Mouse (Mus musculus) midbrain, embryonic 12.5 days (tissue): ENCODE results near the gene Ush2a. TPM values are rescaled to one million over a fixed set of nuclear protein-coding genes. Genes with fewer than 3 reads are reported as not detected.

Source experiments
- ATAC-seq: fragments of 200-750 bp; cut with Nextera tagmentation; 2 replicates; pipeline ENCODE4 v1.8.0; 2017; ENCODE audit warnings: low read depth, moderate TSS enrichment, moderate library complexity; ENCODE audit not compliant: low FRiP score
- H3K27ac ChIP-seq: fragments of 300-500 bp; sonication (generic); replicated peaks from 2 replicates; pipeline ENCODE4 v1.5.1; 2016; ENCODE audit warnings: mild to moderate bottlenecking
- H3K27me3 ChIP-seq: fragments of 300-500 bp; sonication (generic); 2 replicates; pipeline ENCODE4 v1.6.1; 2016; ENCODE audit warnings: mild to moderate bottlenecking
- H3K36me3 ChIP-seq: fragments of 300-500 bp; sonication (generic); 2 replicates; pipeline ENCODE4 v1.6.1; 2016
- H3K4me1 ChIP-seq: fragments of 300-500 bp; sonication (generic); 2 replicates; pipeline ENCODE4 v1.6.1; 2016
- H3K4me2 ChIP-seq: fragments of 300-500 bp; sonication (generic); replicated peaks from 2 replicates; pipeline ENCODE4 v1.6.1; 2016; ENCODE audit warnings: mild to moderate bottlenecking, moderate library complexity
- H3K4me3 ChIP-seq: fragments of 300-500 bp; sonication (generic); 2 replicates; pipeline ENCODE4 v1.5.1; 2016; ENCODE audit warnings: mild to moderate bottlenecking
- H3K9ac ChIP-seq: fragments of 300-500 bp; sonication (generic); replicated peaks from 2 replicates; pipeline ENCODE4 v1.6.1; 2016; ENCODE audit warnings: mild to moderate bottlenecking, moderate library complexity
- H3K9me3 ChIP-seq: fragments of 300-500 bp; sonication (generic); 2 replicates; pipeline ENCODE4 v1.6.1; 2016; ENCODE audit warnings: mild to moderate bottlenecking
- WGBS: fragments of 180-500 bp; shearing (Covaris S2); methylation state at CpG from one replicate; pipeline ENCODE4 v1.1.7; 2016; 5-methylcytosine and 5-hydroxymethylcytosine counted together
- polyA plus RNA-seq: library from polyadenylated mRNA; unstranded; fragments of >200 nt; fragmentation: Nextera tagmentation; extraction: Ambion mirVana; gene quantifications from 2 replicates; pipeline ENCODE4 v1.2.1, GENCODE M21; 2016

The Ush2a gene
- polyA plus RNA-seq, 1 experiment from 2014 or later, result 0.14 TPM

GRCm38 (mm10) chr1:188865881-188866280 lies 604.1 kb downstream of the Ush2a start:
- ATAC-seq, result no peak
- no peak overlapping the region for H3K9ac ChIP-seq
- H3K4me1 ChIP-seq, result no peaks in the 10 kb centered on the region
- no peak overlapping the region for H3K4me2 ChIP-seq
- no peak overlapping the region for H3K4me3 ChIP-seq
- 66% methylated on average over 5 of the region's 5 CpGs for WGBS
- H3K27me3 ChIP-seq, result no peaks in the 10 kb centered on the region
- H3K36me3 ChIP-seq, result no peaks in the 10 kb centered on the region
- H3K9me3 ChIP-seq, result no peaks in the 10 kb centered on the region
- H3K27ac ChIP-seq, result no peak overlapping the region

DNA sequence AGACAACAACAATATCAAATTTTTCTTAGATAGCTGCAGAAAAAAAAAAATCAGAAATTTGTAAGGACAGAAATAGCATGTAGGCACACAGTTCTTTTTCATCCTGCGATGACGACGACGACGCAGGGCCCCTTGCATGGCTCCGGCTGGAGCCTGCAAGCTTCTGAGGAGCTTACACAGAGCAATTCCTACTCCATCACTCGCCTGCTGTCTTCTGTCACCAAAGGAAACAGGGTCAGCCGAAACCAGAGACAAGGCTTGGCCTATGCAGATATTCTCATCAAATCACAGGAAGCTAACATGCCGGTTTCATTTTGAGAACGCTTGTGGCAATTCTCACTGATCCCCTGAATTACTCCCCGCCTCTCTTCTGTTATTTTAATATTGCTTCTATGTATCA lies 604.7 kb downstream of the Ush2a start:
- H3K36me3 ChIP-seq, result no peaks in the 10 kb centered on the region
- WGBS, result 86% methylated on average over 11 of the region's 11 CpGs
- no peaks in the 10 kb centered on the region for H3K9me3 ChIP-seq
- no peak overlapping the region for H3K27ac ChIP-seq
- no peak for ATAC-seq
- no peak overlapping the region for H3K4me3 ChIP-seq
- no peaks in the 10 kb centered on the region for H3K4me1 ChIP-seq
- no peaks in the 10 kb centered on the region for H3K27me3 ChIP-seq
- no peak overlapping the region for H3K4me2 ChIP-seq
- no peak overlapping the region for H3K9ac ChIP-seq

DNA sequence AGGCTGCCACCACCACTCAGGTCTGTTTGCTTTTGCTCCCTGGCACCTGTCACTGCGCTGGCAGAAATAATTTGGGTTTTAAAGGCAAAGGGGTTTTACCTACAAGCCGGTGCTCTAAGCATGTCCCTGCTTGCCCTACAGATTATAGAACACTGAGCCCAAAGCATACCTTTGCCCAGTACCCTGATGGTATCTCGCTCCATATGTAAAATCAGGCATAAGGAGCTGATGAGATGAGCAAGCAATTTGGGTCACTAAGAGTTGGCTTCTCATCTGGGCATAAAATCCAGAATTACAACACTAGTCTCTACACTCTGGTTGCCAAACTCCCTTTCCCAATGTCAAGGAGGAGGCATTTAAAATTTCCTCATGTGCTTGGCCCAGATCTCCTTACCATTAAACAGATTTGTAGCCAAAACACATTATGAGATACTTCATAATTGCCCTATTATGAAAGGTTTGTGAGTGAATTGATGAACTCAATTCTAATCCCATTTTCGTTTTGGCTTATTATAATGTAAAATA lies 616.8 kb downstream of the Ush2a start:
- Histone ChIP-seq H3K27ac (no peak overlapping the region), H3K9me3 (no peaks in the 10 kb centered on the region), H3K4me3 (no peak overlapping the region), H3K4me2 (no peak overlapping the region), H3K4me1 (no peaks in the 10 kb centered on the region), H3K27me3 (no peaks in the 10 kb centered on the region), H3K36me3 (no peaks in the 10 kb centered on the region), H3K9ac (no peak overlapping the region)
- 90% methylated on average over 4 of the region's 4 CpGs for WGBS
- ATAC-seq, result no peak

GRCm38 (mm10) chr1:188896906-188897551 lies 635.2 kb downstream of the Ush2a start:
- no peak overlapping the region for H3K4me2 ChIP-seq

GRCm38 (mm10) chr1:188904091-188904490 lies 642.3 kb downstream of the Ush2a start:
- no peaks in the 10 kb centered on the region for H3K27me3 ChIP-seq
- no peak overlapping the region for H3K27ac ChIP-seq
- no peak overlapping the region for H3K4me3 ChIP-seq
- no peak overlapping the region for H3K9ac ChIP-seq
- H3K9me3 ChIP-seq, result no peaks in the 10 kb centered on the region
- WGBS, result 64% methylated on average over 10 of the region's 10 CpGs
- ATAC-seq, result no peak
- H3K36me3 ChIP-seq, result no peaks in the 10 kb centered on the region
- no peak overlapping the region for H3K4me2 ChIP-seq
- H3K4me1 ChIP-seq, result no peaks in the 10 kb centered on the region

More at GRCm38 (mm10) chr1:188896906-188897551, 635.2 kb downstream of the Ush2a start:
- no peak for ATAC-seq
- Histone ChIP-seq H3K4me3 (no peak overlapping the region), H3K27me3 (no peaks in the 10 kb centered on the region), H3K9ac (no peak overlapping the region), H3K9me3 (no peaks in the 10 kb centered on the region), H3K36me3 (no peaks in the 10 kb centered on the region), H3K27ac (no peak overlapping the region), H3K4me1 (no peaks in the 10 kb centered on the region)
- WGBS, result 62% methylated on average over 4 of the region's 4 CpGs

GRCm38 (mm10) chr1:188906175-188906574 lies 644.4 kb downstream of the Ush2a start:
- Histone ChIP-seq H3K9me3 (no peaks in the 10 kb centered on the region), H3K9ac (no peak overlapping the region), H3K4me2 (no peak overlapping the region), H3K4me1 (no peaks in the 10 kb centered on the region), H3K27me3 (no peaks in the 10 kb centered on the region; the same call in 1 of the 2 replicates), H3K36me3 (no peaks in the 10 kb centered on the region), H3K4me3 (no peak overlapping the region), H3K27ac (no peak overlapping the region)
- 91% methylated on average over 7 of the region's 7 CpGs for WGBS
- ATAC-seq, result no peak

GRCm38 (mm10) chr1:188910656-188911055 lies 648.8 kb downstream of the Ush2a start:
- Histone ChIP-seq H3K27me3 (no peaks in the 10 kb centered on the region; the same call in 1 of the 2 replicates), H3K4me3 (no peak overlapping the region), H3K4me2 (no peak overlapping the region), H3K36me3 (no peaks in the 10 kb centered on the region), H3K27ac (no peak overlapping the region), H3K4me1 (no peaks in the 10 kb centered on the region), H3K9me3 (no peaks in the 10 kb centered on the region), H3K9ac (no peak overlapping the region)
- 91% methylated on average over 11 of the region's 11 CpGs for WGBS
- no peak for ATAC-seq

- 39% methylated on average over 1 of the region's 1 CpGs for WGBS
- Histone ChIP-seq H3K9ac (no peak overlapping the region), H3K9me3 (0 out of 2 replicates have a peak, but pooled peaks cover 3% of the 10 kb centered on the region), H3K27me3 (no peaks in the 10 kb centered on the region), H3K4me1 (no peaks in the 10 kb centered on the region), H3K4me3 (no peak overlapping the region), H3K4me2 (no peak overlapping the region), H3K27ac (no peak overlapping the region), H3K36me3 (no peaks in the 10 kb centered on the region)
- ATAC-seq, result no peak
These were observed 658.1 kb downstream of the Ush2a start for GRCm38 (mm10) chr1:188919946-188920345.

DNA sequence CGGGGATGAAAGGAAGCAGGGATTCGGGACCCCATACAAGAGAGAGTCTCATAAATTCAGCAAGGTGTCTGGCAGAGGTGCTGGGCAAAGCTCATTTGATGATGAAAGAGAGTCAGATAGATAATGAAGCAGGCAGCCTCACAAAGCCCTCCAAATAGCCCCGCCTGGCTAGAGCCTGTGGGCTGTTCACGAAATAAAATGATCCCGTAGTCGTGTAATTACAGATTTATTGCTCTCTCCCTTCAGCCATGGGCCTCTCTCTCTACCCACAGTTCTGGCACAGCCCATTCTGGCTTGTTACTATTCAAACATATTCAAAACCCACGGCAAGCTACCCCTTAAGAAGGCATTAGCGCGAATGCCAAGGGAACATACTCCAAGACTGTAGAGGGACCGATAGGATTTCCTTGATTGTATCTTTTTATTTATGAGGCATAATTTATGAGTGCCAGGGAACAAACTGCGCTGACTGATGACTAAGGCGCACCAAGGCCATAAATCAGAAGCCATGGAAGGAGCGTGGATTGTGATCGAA lies 675.5 kb downstream of the Ush2a start:
- no peaks in the 10 kb centered on the region for H3K36me3 ChIP-seq
- H3K27me3 ChIP-seq, result no peaks in the 10 kb centered on the region
- no peaks in the 10 kb centered on the region for H3K9me3 ChIP-seq
- no peak overlapping the region for H3K9ac ChIP-seq
- H3K4me2 ChIP-seq, result no peak overlapping the region
- ATAC-seq, result no peak
- no peaks in the 10 kb centered on the region for H3K4me1 ChIP-seq
- H3K27ac ChIP-seq, result no peak overlapping the region
- no peak overlapping the region for H3K4me3 ChIP-seq
- 86% methylated on average over 14 of the region's 14 CpGs for WGBS

DNA sequence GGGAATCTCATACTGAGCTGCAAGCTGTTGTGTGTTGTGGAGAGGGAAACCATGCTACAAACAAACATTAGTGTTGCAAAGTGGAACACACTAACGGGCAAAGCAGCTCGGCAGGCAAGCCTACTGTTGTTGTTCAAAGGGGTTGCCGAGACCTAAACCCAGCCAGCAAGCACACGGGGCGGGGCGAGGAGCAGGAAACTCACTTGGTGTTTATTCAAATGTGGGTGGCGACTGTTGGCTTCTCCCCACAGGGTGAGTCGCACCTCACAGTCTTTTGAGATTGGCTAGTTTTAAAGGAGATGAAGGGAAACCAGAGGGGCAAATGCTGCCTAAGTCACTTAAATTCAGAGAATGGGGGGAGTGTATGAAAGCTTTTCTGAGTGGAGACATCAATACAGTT lies 683.5 kb downstream of the Ush2a start:
- WGBS, result 54% methylated on average over 8 of the region's 8 CpGs

DNA sequence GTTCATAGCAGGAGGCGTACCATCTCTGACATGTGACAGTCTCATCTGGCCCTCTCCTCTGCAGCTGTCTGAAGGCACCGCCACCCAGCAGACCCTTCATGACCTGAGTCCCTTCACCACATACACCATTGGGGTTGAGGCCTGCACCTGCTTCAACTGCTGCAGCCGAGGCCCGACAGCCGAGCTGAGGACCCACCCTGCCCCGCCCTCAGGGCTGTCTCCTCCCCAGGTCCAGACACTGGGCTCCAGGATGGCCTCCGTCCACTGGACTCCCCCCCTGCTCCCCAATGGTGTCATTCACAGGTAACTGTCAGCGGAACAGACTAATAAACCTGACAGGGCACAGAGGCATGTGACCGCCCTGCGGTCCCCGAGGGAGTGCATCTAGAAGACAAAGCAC lies 685.0 kb downstream of the Ush2a start:
- Histone ChIP-seq H3K4me2 (no peak overlapping the region), H3K4me3 (no peak overlapping the region), H3K9ac (no peak overlapping the region), H3K9me3 (no peaks in the 10 kb centered on the region), H3K27me3 (no peaks in the 10 kb centered on the region), H3K4me1 (no peaks in the 10 kb centered on the region), H3K27ac (no peak overlapping the region), H3K36me3 (no peaks in the 10 kb centered on the region)
- 95% methylated on average over 11 of the region's 11 CpGs for WGBS
- no peak for ATAC-seq

More for the DNA sequence above, 683.5 kb downstream of the Ush2a start:
- Histone ChIP-seq H3K4me3 (no peak overlapping the region), H3K4me2 (no peak overlapping the region), H3K27ac (no peak overlapping the region), H3K27me3 (no peaks in the 10 kb centered on the region), H3K4me1 (no peaks in the 10 kb centered on the region), H3K36me3 (no peaks in the 10 kb centered on the region), H3K9me3 (no peaks in the 10 kb centered on the region), H3K9ac (no peak overlapping the region)
- no peak for ATAC-seq

- no peak overlapping the region for H3K9ac ChIP-seq
- H3K4me2 ChIP-seq, result no peak overlapping the region
- H3K36me3 ChIP-seq, result no peaks in the 10 kb centered on the region
- no peaks in the 10 kb centered on the region for H3K27me3 ChIP-seq
- no peak overlapping the region for H3K27ac ChIP-seq
- no peaks in the 10 kb centered on the region for H3K9me3 ChIP-seq
- no peak for ATAC-seq
- no peak overlapping the region for H3K4me3 ChIP-seq
- WGBS, result 63% methylated on average over 5 of the region's 5 CpGs
- H3K4me1 ChIP-seq, result no peaks in the 10 kb centered on the region
These were observed 686.0 kb downstream of the Ush2a start for GRCm38 (mm10) chr1:188947794-188948193.
